Mouse (Mus musculus): ENCODE measurements around the gene Camta1.

GRCm38 (mm10) chr4:151006945-151007344, 854.7 kb downstream of the Camta1 start:
- TF ChIP-seq GATA1 (IDR thresholded peaks at IDR 0.05; ENCODE audit: low read length) = no peak
- TF ChIP-seq TAL1 (IDR thresholded peaks at IDR 0.05; ENCODE audit: low read length) = no peak
